Mouse (Mus musculus): Measurements from ENCODE around the gene Lrrc29. TPM values are rescaled to one million over a fixed set of nuclear protein-coding genes. Genes with fewer than 3 reads are reported as not detected.

The Lrrc29 gene
- polyA plus RNA-seq, 1 experiment = 4.6 TPM

GRCm38 (mm10) chr8:105345061-105345975 lies 19.2 kb upstream of the Lrrc29 start:
- no peak for DNase-seq (ENCODE audit: low read depth, low spot score)
- 12% methylated on average over 7 of the region's 7 CpGs for WGBS

GRCm38 (mm10) chr8:105343791-105344574 lies 17.9 kb upstream of the Lrrc29 start:
- no peak for DNase-seq (ENCODE audit: low read depth, low spot score)
- 17% methylated on average over 7 of the region's 8 CpGs for WGBS

GRCm38 (mm10) chr8:105342768-105343167 lies 16.7 kb upstream of the Lrrc29 start:
- no peak for DNase-seq (ENCODE audit: low read depth, low spot score)
- WGBS = 48% methylated on average over 4 of the region's 4 CpGs

- no peak for DNase-seq (ENCODE audit: low read depth, low spot score)
- 50% methylated on average over 8 of the region's 8 CpGs for WGBS
These were observed 15.3 kb upstream of the Lrrc29 start for GRCm38 (mm10) chr8:105341399-105341798.

GRCm38 (mm10) chr8:105339886-105340635 lies 14.0 kb upstream of the Lrrc29 start:
- DNase-seq (ENCODE audit: low read depth, low spot score) = no peak
- WGBS = 30% methylated on average over 6 of the region's 6 CpGs

GRCm38 (mm10) chr8:105338992-105339391 lies 12.9 kb upstream of the Lrrc29 start:
- WGBS = 21% methylated on average over 4 of the region's 4 CpGs
- DNase-seq (ENCODE audit: low read depth, low spot score) = no peak

- WGBS = 90% methylated on average over 32 of the region's 32 CpGs
- DNase-seq (ENCODE audit: low read depth, low spot score) = no peak
These were observed 10.5 kb upstream of the Lrrc29 start for GRCm38 (mm10) chr8:105336373-105337130.

- WGBS = 30% methylated on average over 2 of the region's 2 CpGs
- DNase-seq (ENCODE audit: low read depth, low spot score) = no peak
These were observed 6.4 kb upstream of the Lrrc29 start for GRCm38 (mm10) chr8:105332523-105332922.

GRCm38 (mm10) chr8:105331931-105332330 lies 5.9 kb upstream of the Lrrc29 start:
- DNase-seq (ENCODE audit: low read depth, low spot score) = no peak
- WGBS = 93% methylated on average over 9 of the region's 9 CpGs

GRCm38 (mm10) chr8:105331469-105331868 lies 5.4 kb upstream of the Lrrc29 start:
- DNase-seq (ENCODE audit: low read depth, low spot score) = no peak
- WGBS = 93% methylated on average over 22 of the region's 22 CpGs

GRCm38 (mm10) chr8:105330325-105330724 lies 4.2 kb upstream of the Lrrc29 start:
- DNase-seq (ENCODE audit: low read depth, low spot score) = no peak
- WGBS = 56% methylated on average over 12 of the region's 12 CpGs

- no peak for DNase-seq (ENCODE audit: low read depth, low spot score)
- WGBS = 20% methylated on average over 6 of the region's 6 CpGs
These were observed 890 bp upstream of the Lrrc29 start for GRCm38 (mm10) chr8:105326968-105327367.

- no peak for DNase-seq (ENCODE audit: low read depth, low spot score)
- 0% methylated on average over 12 of the region's 12 CpGs for WGBS
These were observed 411 bp downstream of the Lrrc29 start for GRCm38 (mm10) chr8:105325641-105326093.

GRCm38 (mm10) chr8:105323183-105323582 lies 2.9 kb downstream of the Lrrc29 start:
- 86% methylated on average over 4 of the region's 4 CpGs for WGBS
- DNase-seq (ENCODE audit: low read depth, low spot score) = no peak

GRCm38 (mm10) chr8:105318662-105319190 lies 7.4 kb downstream of the Lrrc29 start:
- no peak for DNase-seq (ENCODE audit: low read depth, low spot score)
- WGBS = 83% methylated on average over 11 of the region's 11 CpGs

- no peak for DNase-seq (ENCODE audit: low read depth, low spot score)
- WGBS = 74% methylated on average over 4 of the region's 4 CpGs
These were observed 8.1 kb downstream of the Lrrc29 start for GRCm38 (mm10) chr8:105317941-105318340.

GRCm38 (mm10) chr8:105315073-105315769 lies 10.9 kb downstream of the Lrrc29 start:
- no peak for DNase-seq (ENCODE audit: low read depth, low spot score)
- WGBS = 91% methylated on average over 18 of the region's 18 CpGs

Data from large intestine, adult 2 months (tissue).